Mouse (Mus musculus) stomach, postnatal 0 days (tissue): ENCODE data around the gene Dnajb13.

Experiments used
- CTCF ChIP-seq: IDR thresholded peaks from 2 replicates; pipeline ENCODE4 v1.5.1; 2016; ENCODE audit warnings: antibody characterized with exemption, low read depth, mild to moderate bottlenecking, moderate library complexity
- EP300 ChIP-seq: optimal IDR thresholded peaks from 2 replicates; pipeline ENCODE3; 2016; ENCODE audit warnings: antibody characterized with exemption

DNA sequence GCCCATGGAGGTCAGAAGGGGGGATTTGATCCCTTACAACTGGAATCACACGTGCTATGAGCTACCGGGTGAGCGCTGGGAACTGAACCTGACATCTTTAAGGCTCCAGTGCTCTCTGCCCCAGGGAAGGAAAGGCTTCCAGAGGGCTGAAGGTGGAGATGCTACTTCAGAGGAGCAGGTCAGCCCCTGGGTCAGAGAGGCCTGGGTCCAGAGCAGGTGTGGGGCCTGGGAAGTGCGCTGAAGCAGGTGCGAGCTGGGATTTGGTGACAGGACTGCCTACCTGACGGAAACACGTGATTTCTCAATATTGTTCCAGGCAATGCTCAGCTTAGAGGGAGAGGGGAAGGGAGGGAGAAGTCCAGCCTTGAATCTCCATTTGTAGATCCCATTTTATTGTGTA is 50.5 kb downstream of the Dnajb13 start:
- TF ChIP-seq CTCF (no peak), EP300 (no peak)
